Mouse (Mus musculus): ENCODE results near the gene Ing4. TPM values are rescaled to one million over a fixed set of nuclear protein-coding genes. Genes with fewer than 3 reads are reported as not detected.
A peak's percentile ranks its signal among the peaks of the same experiment; 100 is the strongest.

Gene Ing4
- polyA plus RNA-seq (2012; rRNA removed) = 11.3 and 11.8 TPM in 2 replicates

GRCm38 (mm10) chr6:125039533-125040153 lies at the start of gene Ing4:
Ing4 (plus strand) TSS chr6:125039760.
- TF ChIP-seq CTCF (IDR thresholded peaks at IDR 0.05; ENCODE audit: control insufficient read depth, insufficient read depth, insufficient replicate concordance, low read depth, low read length) = no peak
- TF ChIP-seq POLR2A (IDR thresholded peaks at IDR 0.05; ENCODE audit: control insufficient read depth, low read depth, low read length) = no peak
- H3K27me3 ChIP-seq (ENCODE audit: control insufficient read depth, insufficient read depth, low read length) = no peaks in the 10 kb centered on the region

GRCm38 (mm10) chr6:124992241-124992640 lies 47.3 kb upstream of the Ing4 start:
- no peak overlapping the region for H3K27ac ChIP-seq (ENCODE audit: control insufficient read depth, insufficient read depth, low read depth, low read length)
- 0 out of 2 replicates have a peak, but pooled peaks cover 2% of the 10 kb centered on the region for H3K27me3 ChIP-seq (ENCODE audit: control insufficient read depth, insufficient read depth, low read length)
- peaks cover 11% of the 10 kb centered on the region for H3K4me1 ChIP-seq (ENCODE audit: control insufficient read depth, insufficient read depth, low read length)
- TF ChIP-seq POLR2A (IDR thresholded peaks at IDR 0.05; ENCODE audit: control insufficient read depth, low read depth, low read length) (no peak), CTCF (IDR thresholded peaks at IDR 0.05; ENCODE audit: control insufficient read depth, insufficient read depth, insufficient replicate concordance, low read depth, low read length) (no peak)
- H3K4me3 ChIP-seq (ENCODE audit: control insufficient read depth, low read depth, low read length) = no peak overlapping the region
- no peaks in the 10 kb centered on the region for H3K36me3 ChIP-seq (ENCODE audit: control insufficient read depth, insufficient read depth, low read length)

More at GRCm38 (mm10) chr6:125039533-125040153, at the start of gene Ing4:
- H3K27ac ChIP-seq (ENCODE audit: control insufficient read depth, insufficient read depth, low read depth, low read length) = peak within 1 kb of the TSS; percentile 40
- H3K36me3 ChIP-seq (ENCODE audit: control insufficient read depth, insufficient read depth, low read length) = no peaks in the 10 kb centered on the region; the same call in 1 of the 2 replicates
- no peaks in the 10 kb centered on the region; the same call in none of the 2 replicates for H3K4me1 ChIP-seq (ENCODE audit: control insufficient read depth, insufficient read depth, low read length)
- H3K4me3 ChIP-seq (ENCODE audit: control insufficient read depth, low read depth, low read length) = peak within 1 kb of the TSS; percentile 94

- H3K4me1 ChIP-seq (ENCODE audit: control insufficient read depth, insufficient read depth, low read length) = peaks cover 17% of the 10 kb centered on the region
- H3K27me3 ChIP-seq (ENCODE audit: control insufficient read depth, insufficient read depth, low read length) = 0 out of 2 replicates have a peak, but pooled peaks cover 2% of the 10 kb centered on the region
- H3K36me3 ChIP-seq (ENCODE audit: control insufficient read depth, insufficient read depth, low read length) = no peaks in the 10 kb centered on the region
- no peak for TF ChIP-seq POLR2A (IDR thresholded peaks at IDR 0.05; ENCODE audit: control insufficient read depth, low read depth, low read length)
- TF ChIP-seq CTCF (IDR thresholded peaks at IDR 0.05; ENCODE audit: control insufficient read depth, insufficient read depth, insufficient replicate concordance, low read depth, low read length) = no peak
- H3K4me3 ChIP-seq (ENCODE audit: control insufficient read depth, low read depth, low read length) = no peak overlapping the region
- no peak overlapping the region for H3K27ac ChIP-seq (ENCODE audit: control insufficient read depth, insufficient read depth, low read depth, low read length)
Measured at GRCm38 (mm10) chr6:124993365-124993764, 46.2 kb upstream of the Ing4 start.

GRCm38 (mm10) chr6:124993876-124994275 lies 45.7 kb upstream of the Ing4 start:
- TF ChIP-seq POLR2A (IDR thresholded peaks at IDR 0.05; ENCODE audit: control insufficient read depth, low read depth, low read length) = no peak
- peak; percentile 18; the same call in 1 of the 2 replicates for TF ChIP-seq CTCF (IDR thresholded peaks at IDR 0.05; ENCODE audit: control insufficient read depth, insufficient read depth, insufficient replicate concordance, low read depth, low read length)
- Histone ChIP-seq H3K27me3 (ENCODE audit: control insufficient read depth, insufficient read depth, low read length) (0 out of 2 replicates have a peak, but pooled peaks cover 2% of the 10 kb centered on the region), H3K4me3 (ENCODE audit: control insufficient read depth, low read depth, low read length) (no peak overlapping the region), H3K27ac (ENCODE audit: control insufficient read depth, insufficient read depth, low read depth, low read length) (no peak overlapping the region), H3K4me1 (ENCODE audit: control insufficient read depth, insufficient read depth, low read length) (peaks cover 17% of the 10 kb centered on the region), H3K36me3 (ENCODE audit: control insufficient read depth, insufficient read depth, low read length) (no peaks in the 10 kb centered on the region)

- TF ChIP-seq POLR2A (IDR thresholded peaks at IDR 0.05; ENCODE audit: control insufficient read depth, low read depth, low read length) (no peak), CTCF (IDR thresholded peaks at IDR 0.05; ENCODE audit: control insufficient read depth, insufficient read depth, insufficient replicate concordance, low read depth, low read length) (no peak)
- Histone ChIP-seq H3K4me1 (ENCODE audit: control insufficient read depth, insufficient read depth, low read length) (peaks cover 22% of the 10 kb centered on the region), H3K4me3 (ENCODE audit: control insufficient read depth, low read depth, low read length) (no peak overlapping the region), H3K36me3 (ENCODE audit: control insufficient read depth, insufficient read depth, low read length) (no peaks in the 10 kb centered on the region), H3K27me3 (ENCODE audit: control insufficient read depth, insufficient read depth, low read length) (0 out of 2 replicates have a peak, but pooled peaks cover 2% of the 10 kb centered on the region), H3K27ac (ENCODE audit: control insufficient read depth, insufficient read depth, low read depth, low read length) (no peak overlapping the region)
Measured at GRCm38 (mm10) chr6:124995246-124995645, 44.3 kb upstream of the Ing4 start.

- no peak overlapping the region for H3K4me3 ChIP-seq (ENCODE audit: control insufficient read depth, low read depth, low read length)
- H3K36me3 ChIP-seq (ENCODE audit: control insufficient read depth, insufficient read depth, low read length) = no peaks in the 10 kb centered on the region
- no peak for TF ChIP-seq CTCF (IDR thresholded peaks at IDR 0.05; ENCODE audit: control insufficient read depth, insufficient read depth, insufficient replicate concordance, low read depth, low read length)
- TF ChIP-seq POLR2A (IDR thresholded peaks at IDR 0.05; ENCODE audit: control insufficient read depth, low read depth, low read length) = no peak
- H3K27me3 ChIP-seq (ENCODE audit: control insufficient read depth, insufficient read depth, low read length) = 0 out of 2 replicates have a peak, but pooled peaks cover 2% of the 10 kb centered on the region
- peaks cover 22% of the 10 kb centered on the region for H3K4me1 ChIP-seq (ENCODE audit: control insufficient read depth, insufficient read depth, low read length)
- H3K27ac ChIP-seq (ENCODE audit: control insufficient read depth, insufficient read depth, low read depth, low read length) = no peak overlapping the region
Measured at GRCm38 (mm10) chr6:124995831-124996403, 43.6 kb upstream of the Ing4 start.

Measured in testis, adult 2 months (tissue).